Mouse (Mus musculus) forebrain, embryonic 15.5 days (tissue): ENCODE measurements around the gene Pkmyt1. TPM values are rescaled to one million over a fixed set of nuclear protein-coding genes. Genes with fewer than 3 reads are reported as not detected.
A peak's percentile ranks its signal among the peaks of the same experiment; 100 is the strongest.

Source experiments
- ATAC-seq: fragments of 200-750 bp; cut with Nextera tagmentation; replicated peaks from 2 replicates; pipeline ENCODE4 v1.8.0; 2017; ENCODE audit warnings: mild to moderate bottlenecking, moderate TSS enrichment, moderate library complexity
- H3K27ac ChIP-seq: fragments of 300-500 bp; sonication (generic); replicated peaks from 2 replicates; pipeline ENCODE4 v1.5.1; 2015; ENCODE audit warnings: mild to moderate bottlenecking, inconsistent platforms
- H3K27me3 ChIP-seq: fragments of 300-500 bp; sonication (generic); 2 replicates; pipeline ENCODE4 v1.6.1; 2015; ENCODE audit warnings: inconsistent platforms
- H3K36me3 ChIP-seq: fragments of 300-500 bp; sonication (generic); 2 replicates; pipeline ENCODE4 v1.6.1; 2015; ENCODE audit warnings: mild to moderate bottlenecking, inconsistent platforms
- H3K4me1 ChIP-seq: fragments of 300-500 bp; sonication (generic); 2 replicates; pipeline ENCODE4 v1.6.1; 2015; ENCODE audit warnings: inconsistent platforms
- H3K4me2 ChIP-seq: fragments of 300-500 bp; sonication (generic); replicated peaks from 2 replicates; pipeline ENCODE4 v1.6.1; 2015; ENCODE audit warnings: mild to moderate bottlenecking, inconsistent platforms
- H3K4me3 ChIP-seq: fragments of 300-500 bp; sonication (generic); 2 replicates; pipeline ENCODE4 v1.5.1; 2015; ENCODE audit warnings: mild to moderate bottlenecking, inconsistent platforms
- H3K9ac ChIP-seq: fragments of 300-500 bp; sonication (generic); replicated peaks from 2 replicates; pipeline ENCODE4 v1.6.1; 2015; ENCODE audit warnings: mild to moderate bottlenecking, inconsistent platforms
- H3K9me3 ChIP-seq: fragments of 300-500 bp; sonication (generic); 2 replicates; pipeline ENCODE4 v1.6.1; 2016; ENCODE audit warnings: inconsistent platforms
- WGBS: fragments of 180-500 bp; shearing (Covaris S2); methylation state at CpG from one replicate; pipeline ENCODE4 v1.1.7; 2015; ENCODE audit warnings: mixed read lengths; 5-methylcytosine and 5-hydroxymethylcytosine counted together
- polyA plus RNA-seq: library from polyadenylated mRNA; unstranded; fragments of >200 nt; fragmentation: Nextera tagmentation; extraction: Ambion mirVana; gene quantifications from 2 replicates; pipeline ENCODE4 v1.2.1, GENCODE M21; 2015

Pkmyt1 gene
- polyA plus RNA-seq, result 26.7 and 28.4 TPM in 2 replicates

DNA sequence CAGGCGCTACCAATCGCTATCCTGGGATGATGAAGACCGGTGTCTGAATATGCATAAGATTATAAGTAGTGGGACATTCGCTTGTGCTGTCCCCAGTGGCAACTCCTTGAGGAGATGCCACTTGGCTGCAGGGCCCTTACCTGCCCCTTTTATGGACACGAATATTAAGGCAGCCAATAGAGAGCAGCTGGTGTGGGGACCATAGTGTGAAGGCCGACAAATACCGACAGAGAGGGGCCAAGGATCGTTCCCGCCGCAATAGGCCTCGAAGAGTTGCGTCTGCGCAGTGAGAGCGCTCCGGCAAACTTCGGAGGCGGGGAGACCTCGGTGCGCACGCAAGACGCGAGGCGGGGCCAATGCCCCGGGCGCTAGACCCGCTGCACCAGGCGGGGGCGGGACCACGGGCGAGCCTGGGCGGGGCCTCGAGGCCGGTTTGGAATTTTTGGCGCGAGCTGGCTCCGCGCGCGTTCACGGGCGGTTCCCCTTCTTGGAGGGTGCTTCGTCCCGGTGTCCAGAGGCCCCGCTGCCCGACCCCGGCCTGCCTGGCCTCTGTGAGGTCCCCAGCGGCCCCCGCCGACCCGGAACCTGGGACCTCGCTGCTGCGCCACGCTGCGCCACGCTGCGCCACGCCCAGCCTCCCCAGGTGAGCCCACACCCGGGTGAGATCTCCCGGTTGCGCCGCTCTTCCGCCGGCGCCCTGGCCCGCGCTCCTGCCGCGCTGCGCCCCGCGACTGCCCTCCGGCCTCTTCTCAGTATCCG lies at the start of gene Pkmyt1:
Pkmyt1 (plus strand) TSS at position 338 of the 759 bp plus-strand sequence.
- peak; percentile 95 for ATAC-seq
- H3K27me3 ChIP-seq, result no peaks in the 10 kb centered on the region
- H3K4me1 ChIP-seq, result peaks cover 14% of the 10 kb centered on the region
- H3K4me2 ChIP-seq, result peak within 1 kb of the TSS; percentile 88
- peak within 1 kb of the TSS; percentile 65 for H3K27ac ChIP-seq
- no peaks in the 10 kb centered on the region for H3K9me3 ChIP-seq
- 1% methylated on average over 72 of the region's 73 CpGs for WGBS
- peak within 1 kb of the TSS; percentile 67 for H3K9ac ChIP-seq
- no peaks in the 10 kb centered on the region for H3K36me3 ChIP-seq
- peak within 1 kb of the TSS; percentile 97 for H3K4me3 ChIP-seq

DNA sequence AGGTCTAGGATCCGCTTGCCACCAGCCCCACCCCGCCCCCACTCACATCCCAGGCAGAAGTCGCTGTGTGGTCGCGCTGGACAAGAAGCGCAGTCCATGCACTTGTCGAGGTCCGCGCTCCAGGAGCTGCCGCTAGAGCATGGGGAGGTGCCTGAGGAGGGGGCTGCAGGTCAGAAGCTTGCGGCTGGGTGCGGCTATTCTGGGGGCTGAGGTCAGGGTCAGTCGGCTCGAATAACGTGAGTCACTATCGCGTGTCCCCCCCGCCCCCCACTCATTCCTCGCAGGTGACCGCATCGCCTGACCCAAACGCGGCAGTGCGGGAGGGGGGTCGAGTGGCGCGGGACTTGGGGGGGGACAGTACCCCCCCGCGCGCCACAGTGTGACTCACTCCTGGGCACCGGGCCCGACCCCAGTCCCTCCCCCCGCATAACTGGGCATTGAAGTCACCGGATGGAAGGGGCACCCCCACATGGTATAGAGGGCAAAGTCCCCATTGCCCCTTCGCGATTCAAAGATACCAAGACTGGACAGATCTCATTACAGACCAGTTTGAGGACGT lies 49.6 kb upstream of the Pkmyt1 start:
- H3K4me1 ChIP-seq, result peaks cover 49% of the 10 kb centered on the region
- H3K9ac ChIP-seq, result peak overlapping the region; percentile 38
- H3K27ac ChIP-seq, result no peak overlapping the region
- peaks cover 41% of the 10 kb centered on the region for H3K27me3 ChIP-seq
- peak overlapping the region; percentile 47 for H3K4me3 ChIP-seq
- ATAC-seq, result no peak
- H3K36me3 ChIP-seq, result no peaks in the 10 kb centered on the region
- 1% methylated on average over 37 of the region's 37 CpGs for whole genome bisulfite sequencing
- peak overlapping the region; percentile 78 for H3K4me2 ChIP-seq
- H3K9me3 ChIP-seq, result no peaks in the 10 kb centered on the region

- ATAC-seq, result peak; percentile 12; the same call in 1 of the 2 replicates
- Histone ChIP-seq H3K9ac (peak within 1 kb of the TSS; percentile 38), H3K9me3 (no peaks in the 10 kb centered on the region), H3K4me3 (peak within 1 kb of the TSS; percentile 47), H3K36me3 (no peaks in the 10 kb centered on the region), H3K4me1 (peaks cover 49% of the 10 kb centered on the region), H3K27ac (no peak within 1 kb of the TSS), H3K4me2 (peak within 1 kb of the TSS; percentile 78), H3K27me3 (peaks cover 47% of the 10 kb centered on the region)
- under 1% methylated on average over 34 of the region's 34 CpGs for WGBS
These were observed 48.9 kb upstream of the Pkmyt1 start, which contains the start of gene Tnfrsf12a for GRCm38 (mm10) chr17:23677236-23677679. Tnfrsf12a (minus strand) TSS chr17:23677468.

DNA sequence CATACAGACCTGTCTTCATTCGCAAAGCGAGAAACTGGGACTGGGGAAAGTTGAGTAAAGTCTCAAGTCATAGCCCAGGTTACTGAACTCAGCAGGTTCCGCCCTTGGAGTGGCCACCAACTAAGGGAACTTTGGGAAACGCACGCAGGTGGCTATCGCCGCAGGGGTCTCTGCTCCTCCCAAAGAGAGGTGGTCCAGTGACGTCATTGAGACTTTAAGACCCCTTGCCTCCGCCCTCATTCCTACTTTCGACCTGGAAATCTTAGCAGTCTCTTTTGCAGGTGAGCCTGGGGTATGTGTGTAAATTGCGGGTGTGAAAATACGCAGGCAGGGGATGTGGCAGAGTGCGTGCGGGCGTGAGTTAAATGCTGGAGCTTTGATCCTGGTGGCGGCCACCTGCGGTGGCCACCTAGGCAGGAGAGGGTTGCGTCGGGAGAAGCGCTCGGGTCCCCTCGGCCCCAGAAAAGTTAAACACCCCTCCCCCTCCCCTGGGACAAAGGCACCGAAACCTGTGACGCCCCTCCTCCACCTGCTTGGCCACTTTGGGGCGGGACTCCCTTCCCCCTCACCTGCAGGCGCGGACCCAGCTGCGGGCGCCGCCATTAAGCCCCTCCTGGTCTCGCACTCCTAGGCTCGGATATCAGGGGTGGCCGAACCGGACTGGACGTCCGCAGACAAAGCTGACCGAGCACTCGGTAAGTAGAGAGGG lies 46.9 kb upstream of the Pkmyt1 start, which contains the start of gene Cldn6:
Cldn6 (plus strand) TSS at position 123 of the 709 bp plus-strand sequence.
- ATAC-seq, result no peak
- Histone ChIP-seq H3K36me3 (no peaks in the 10 kb centered on the region), H3K27ac (no peak within 1 kb of the TSS), H3K4me2 (peak within 1 kb of the TSS; percentile 21; the same call in 1 of the 2 replicates), H3K9ac (no peak within 1 kb of the TSS), H3K4me1 (peaks cover 43% of the 10 kb centered on the region), H3K27me3 (peaks cover 55% of the 10 kb centered on the region), H3K4me3 (0 out of 2 replicates have a peak within 1 kb of the TSS, but pooled peaks have one; percentile 8), H3K9me3 (no peaks in the 10 kb centered on the region)
- 3% methylated on average over 38 of the region's 38 CpGs for WGBS

- no peaks in the 10 kb centered on the region for H3K9me3 ChIP-seq
- peaks cover 54% of the 10 kb centered on the region for H3K27me3 ChIP-seq
- no peak overlapping the region for H3K4me2 ChIP-seq
- H3K4me3 ChIP-seq, result no peak overlapping the region
- 82% methylated on average over 9 of the region's 9 CpGs for WGBS
- H3K9ac ChIP-seq, result no peak overlapping the region
- no peaks in the 10 kb centered on the region for H3K36me3 ChIP-seq
- H3K4me1 ChIP-seq, result peaks cover 34% of the 10 kb centered on the region
- no peak overlapping the region for H3K27ac ChIP-seq
- no peak for ATAC-seq
These were observed 45.8 kb upstream of the Pkmyt1 start for GRCm38 (mm10) chr17:23680336-23680735.

GRCm38 (mm10) chr17:23681086-23681485 lies 45.0 kb upstream of the Pkmyt1 start:
- H3K4me3 ChIP-seq, result no peak overlapping the region
- no peak overlapping the region for H3K4me2 ChIP-seq
- peaks cover 26% of the 10 kb centered on the region for H3K4me1 ChIP-seq
- H3K36me3 ChIP-seq, result no peaks in the 10 kb centered on the region
- peaks cover 47% of the 10 kb centered on the region for H3K27me3 ChIP-seq
- WGBS, result 78% methylated on average over 10 of the region's 10 CpGs
- H3K9ac ChIP-seq, result no peak overlapping the region
- H3K27ac ChIP-seq, result no peak overlapping the region
- ATAC-seq, result no peak
- no peaks in the 10 kb centered on the region for H3K9me3 ChIP-seq

- Histone ChIP-seq H3K36me3 (no peaks in the 10 kb centered on the region), H3K4me2 (no peak overlapping the region), H3K27me3 (peaks cover 44% of the 10 kb centered on the region), H3K27ac (no peak overlapping the region), H3K9ac (no peak overlapping the region), H3K4me1 (peaks cover 16% of the 10 kb centered on the region), H3K9me3 (no peaks in the 10 kb centered on the region), H3K4me3 (no peak overlapping the region)
- 68% methylated on average over 4 of the region's 4 CpGs for WGBS
- no peak for ATAC-seq
These were observed 44.0 kb upstream of the Pkmyt1 start for GRCm38 (mm10) chr17:23682092-23682491.

DNA sequence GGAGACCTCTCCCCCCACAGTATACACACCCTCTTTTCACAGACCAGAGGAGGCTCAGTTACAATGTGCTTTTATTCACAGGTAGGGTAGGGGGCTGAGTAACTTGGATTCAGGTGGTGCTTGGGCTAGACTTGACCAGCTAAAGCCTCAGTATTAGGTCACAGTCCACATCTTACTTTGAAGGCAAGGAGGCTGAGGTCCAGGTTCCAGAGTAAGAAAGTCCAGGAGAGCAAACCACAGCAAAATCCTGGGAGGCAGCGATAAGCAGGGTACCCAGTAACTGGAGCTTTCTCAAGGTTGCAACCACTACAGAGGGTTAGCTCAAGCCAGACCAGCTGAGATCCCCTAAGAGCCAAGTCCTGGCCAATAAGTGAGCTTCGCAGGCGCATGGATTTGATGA lies 43.6 kb upstream of the Pkmyt1 start:
- ATAC-seq, result no peak
- H3K27me3 ChIP-seq, result peaks cover 44% of the 10 kb centered on the region
- H3K4me2 ChIP-seq, result no peak overlapping the region
- H3K4me1 ChIP-seq, result peaks cover 14% of the 10 kb centered on the region
- H3K9ac ChIP-seq, result no peak overlapping the region
- 68% methylated on average over 3 of the region's 3 CpGs for WGBS
- H3K4me3 ChIP-seq, result no peak overlapping the region
- no peak overlapping the region for H3K27ac ChIP-seq
- H3K36me3 ChIP-seq, result no peaks in the 10 kb centered on the region
- no peaks in the 10 kb centered on the region for H3K9me3 ChIP-seq

GRCm38 (mm10) chr17:23683226-23683625 lies 42.9 kb upstream of the Pkmyt1 start:
- no peak for ATAC-seq
- Histone ChIP-seq H3K4me1 (peaks cover 13% of the 10 kb centered on the region), H3K4me3 (no peak overlapping the region), H3K36me3 (no peaks in the 10 kb centered on the region), H3K9me3 (no peaks in the 10 kb centered on the region), H3K27ac (no peak overlapping the region), H3K27me3 (peaks cover 44% of the 10 kb centered on the region), H3K4me2 (no peak overlapping the region), H3K9ac (no peak overlapping the region)
- 28% methylated on average over 15 of the region's 15 CpGs for WGBS

- ATAC-seq, result no peak
- H3K27me3 ChIP-seq, result peaks cover 36% of the 10 kb centered on the region
- no peak within 1 kb of the TSS for H3K4me2 ChIP-seq
- H3K4me1 ChIP-seq, result peaks cover 13% of the 10 kb centered on the region
- WGBS, result 11% methylated on average over 15 of the region's 15 CpGs
- H3K4me3 ChIP-seq, result no peak within 1 kb of the TSS
- no peaks in the 10 kb centered on the region for H3K9me3 ChIP-seq
- no peak within 1 kb of the TSS for H3K27ac ChIP-seq
- no peak within 1 kb of the TSS for H3K9ac ChIP-seq
- H3K36me3 ChIP-seq, result no peaks in the 10 kb centered on the region
These were observed 42.1 kb upstream of the Pkmyt1 start, which contains the start of gene Cldn9 for GRCm38 (mm10) chr17:23683856-23684672. Cldn9 (minus strand) TSS chr17:23684026.

DNA sequence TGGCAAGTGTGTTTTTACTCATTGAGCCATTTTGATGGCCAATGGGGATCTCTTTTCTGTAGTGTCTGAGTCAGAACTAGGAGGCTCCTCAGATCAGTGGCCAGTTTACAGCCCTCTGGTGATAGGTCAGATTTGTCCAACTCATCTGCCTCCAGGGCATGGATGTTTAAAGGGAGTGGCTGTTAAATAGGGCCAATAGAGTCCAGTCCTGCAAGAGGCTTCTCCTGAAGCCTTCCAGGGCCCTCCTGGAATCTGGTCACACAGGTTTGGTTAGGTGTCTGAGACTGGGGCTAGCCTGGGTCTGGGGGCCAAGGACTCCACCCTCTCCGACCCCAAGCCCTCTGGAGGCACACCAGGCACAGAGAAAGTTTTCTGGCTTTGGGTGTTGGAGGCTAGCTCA lies 31.6 kb upstream of the Pkmyt1 start:
- no peak for ATAC-seq
- peaks cover 6% of the 10 kb centered on the region for H3K4me1 ChIP-seq
- 48% methylated on average over 1 of the region's 1 CpGs for WGBS
- no peaks in the 10 kb centered on the region for H3K9me3 ChIP-seq
- H3K27ac ChIP-seq, result no peak overlapping the region
- H3K9ac ChIP-seq, result no peak overlapping the region
- no peak overlapping the region for H3K4me2 ChIP-seq
- no peaks in the 10 kb centered on the region for H3K36me3 ChIP-seq
- peaks cover 18% of the 10 kb centered on the region for H3K27me3 ChIP-seq
- no peak overlapping the region for H3K4me3 ChIP-seq
